Mouse (Mus musculus): Measurements from ENCODE around the gene Slc5a11. TPM values are rescaled to one million over a fixed set of nuclear protein-coding genes. Genes with fewer than 3 reads are reported as not detected.

The Slc5a11 gene
- 0.06 and 0.09 TPM in 2 replicates for polyA plus RNA-seq (2015; fragmentation: Nextera tagmentation; extraction: Ambion mirVana)

GRCm38 (mm10) chr7:123214365-123215075, at the start of gene Slc5a11:
Slc5a11 (plus strand) TSS chr7:123214780.

Other genes with a start within 250 kb of the Slc5a11 start
- 13.7 and 14.8 TPM in 2 replicates for gene Rbbp6, start 249.1 kb upstream of the Slc5a11 start, polyA plus RNA-seq (2015; fragmentation: Nextera tagmentation; extraction: Ambion mirVana)
- 27.3 and 27.6 TPM in 2 replicates for gene Tnrc6a, start 90.9 kb upstream of the Slc5a11 start, polyA plus RNA-seq (2015; fragmentation: Nextera tagmentation; extraction: Ambion mirVana)
- 31.7 and 34.6 TPM in 2 replicates for gene Lcmt1, start 155.0 kb downstream of the Slc5a11 start, polyA plus RNA-seq (2015; fragmentation: Nextera tagmentation; extraction: Ambion mirVana)
- gene Arhgap17, start 155.1 kb downstream of the Slc5a11 start, polyA plus RNA-seq (2015; fragmentation: Nextera tagmentation; extraction: Ambion mirVana) = 9.4 and 12.5 TPM in 2 replicates
- gene Aqp8, start 247.5 kb downstream of the Slc5a11 start, polyA plus RNA-seq (2015; fragmentation: Nextera tagmentation; extraction: Ambion mirVana) = not detected in 2 replicates

Data from skeletal muscle tissue, postnatal 0 days (tissue).